Mouse (Mus musculus) cerebellum, postnatal 25 days (tissue): ENCODE measurements around the gene Nectin2.
"Not testable (repeated sequence)": the region's sequence is repeated elsewhere in the genome, so short reads cannot be mapped to it uniquely, and the experiment has no call there.

Experiments used
- DNase-seq, 2 experiments: peaks; one replicate each; pipeline ENCODE4 v3.0.0; 2021; ENCODE audit warnings: mixed read lengths in 2 of 2

Gene Nectin2

DNA sequence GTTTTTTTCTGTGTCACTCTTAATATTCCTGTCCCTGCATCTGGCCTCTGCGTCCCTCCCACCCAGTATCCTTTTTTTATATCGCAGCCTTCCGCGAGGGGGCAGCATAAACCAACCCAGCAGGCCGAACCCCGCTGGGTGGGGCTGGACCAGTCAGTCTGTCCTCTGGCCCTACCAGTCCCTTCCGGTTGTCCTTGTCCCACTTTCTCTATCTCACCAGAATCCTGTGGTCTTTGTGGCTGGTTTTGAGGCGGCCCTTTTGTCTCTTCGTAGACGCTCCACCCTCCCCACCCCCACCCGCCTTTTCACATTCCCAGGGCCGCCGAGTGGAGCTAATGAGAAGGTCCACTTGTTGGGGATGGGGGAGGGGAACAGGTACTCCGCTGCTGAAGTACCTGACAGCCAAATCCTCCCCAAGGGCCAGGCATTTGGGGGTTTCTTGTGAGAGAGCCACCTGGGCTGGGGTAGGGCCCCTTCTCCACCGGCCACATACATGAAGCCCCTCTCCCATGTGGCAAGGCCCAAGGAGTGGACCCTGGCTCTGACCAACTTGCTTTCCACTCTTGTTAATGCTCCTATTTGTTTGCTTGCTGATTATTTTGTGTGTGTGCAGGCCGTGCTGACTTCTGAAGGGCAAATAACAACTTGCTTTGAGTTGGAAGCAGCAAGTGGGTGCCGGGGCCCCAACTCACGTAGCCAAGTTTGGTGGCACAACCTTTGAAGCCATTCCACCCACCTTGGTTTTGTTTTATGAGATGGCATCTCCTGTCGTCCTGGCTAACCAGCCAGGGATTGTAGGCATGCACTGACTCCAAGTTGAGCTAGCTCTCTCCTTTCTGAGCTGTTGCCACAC, at the start of gene Nectin2:
Gene Nectin2 (minus strand): TSS at position 267 of the 853 bp plus-strand sequence.
- peak; percentile 68 to 81 for DNase-seq

- DNase-seq, result peak; percentile 53 to 74
Observed at GRCm38 (mm10) chr7:19796697-19797588, 46.7 kb upstream of the Nectin2 start, which contains the start of gene Cblc. Gene Cblc, minus strand, starts transcription at chr7:19796809.

- no peak for DNase-seq
Observed at GRCm38 (mm10) chr7:19796254-19796653, 46.0 kb upstream of the Nectin2 start.

- DNase-seq, result no peak
Observed at GRCm38 (mm10) chr7:19795236-19795635, 45.0 kb upstream of the Nectin2 start.

GRCm38 (mm10) chr7:19792701-19793630, 42.7 kb upstream of the Nectin2 start:
- DNase-seq, result no peak

DNA sequence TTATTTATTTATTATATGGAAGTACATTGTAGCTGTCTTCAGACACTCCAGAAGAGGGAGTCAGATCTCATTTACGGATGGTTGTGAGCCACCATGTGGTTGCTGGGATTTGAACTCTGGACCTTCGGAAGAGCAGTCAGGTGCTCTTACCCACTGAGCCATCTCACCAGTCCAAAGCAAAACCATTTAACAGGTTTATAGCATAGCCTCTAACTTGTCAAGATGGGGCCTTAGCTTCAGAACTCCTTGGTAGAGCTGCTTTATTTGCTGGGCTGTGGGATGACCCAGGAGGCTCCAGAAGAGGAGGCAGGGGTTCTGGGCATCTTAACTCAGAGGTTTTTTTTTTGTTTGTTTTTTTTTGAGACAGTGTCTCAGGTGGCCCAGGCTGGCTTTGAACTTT, 41.2 kb upstream of the Nectin2 start:
- DNase-seq, result not testable (repeated sequence)

DNA sequence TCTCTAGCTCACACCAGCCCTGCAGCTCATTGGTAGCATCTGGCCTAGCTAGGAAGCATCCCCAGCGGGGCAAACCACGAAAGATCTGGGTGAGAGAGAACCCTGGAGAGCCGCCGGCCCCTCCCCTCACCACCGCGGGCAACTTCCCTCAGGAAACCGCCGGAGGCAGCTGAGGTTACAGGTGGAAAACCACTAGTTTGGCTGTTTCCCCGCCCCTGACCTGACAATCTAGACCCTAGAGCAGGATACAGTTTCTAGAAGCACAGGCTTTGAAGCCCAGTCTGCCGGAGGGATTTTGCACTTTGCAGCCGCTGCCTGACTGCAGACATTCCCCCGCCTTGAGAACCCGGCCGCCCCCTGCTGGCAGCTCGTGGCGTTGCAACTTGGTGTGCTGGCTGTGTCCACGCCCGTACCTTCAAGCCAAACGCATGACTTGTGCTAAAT, 39.6 kb upstream of the Nectin2 start:
- DNase-seq, result peak; percentile 88 to 95

DNA sequence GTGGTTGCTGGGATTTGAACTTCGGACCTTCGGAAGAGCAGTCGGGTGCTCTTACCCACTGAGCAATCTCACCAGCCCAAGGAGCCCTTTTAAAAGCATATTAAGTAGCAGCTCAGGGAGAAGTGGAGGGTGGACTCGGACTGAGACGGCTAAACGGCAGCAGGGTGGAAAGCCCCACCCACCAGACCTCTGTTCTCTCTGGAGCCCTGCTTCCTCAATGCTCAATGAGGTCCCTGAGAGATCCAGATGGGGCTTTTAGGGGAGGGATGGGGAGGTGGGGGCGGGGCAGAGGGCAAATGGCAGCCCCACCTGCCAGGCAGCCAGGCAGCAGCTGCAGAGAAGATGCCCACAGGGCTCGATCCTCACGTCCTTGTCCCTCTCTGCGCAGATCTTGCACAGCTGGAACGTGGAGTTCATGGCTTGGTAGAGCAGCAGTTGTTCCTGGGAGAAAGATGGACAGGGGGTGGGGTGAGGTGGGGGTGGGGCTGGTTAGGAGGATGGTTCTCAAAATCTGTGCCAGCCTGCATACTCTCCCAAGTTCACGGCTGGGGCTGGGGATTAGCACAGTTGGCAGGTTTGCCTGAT, 35.7 kb upstream of the Nectin2 start:
- no peak for DNase-seq

GRCm38 (mm10) chr7:19784764-19785535, 34.7 kb upstream of the Nectin2 start:
- DNase-seq, result no peak

DNA sequence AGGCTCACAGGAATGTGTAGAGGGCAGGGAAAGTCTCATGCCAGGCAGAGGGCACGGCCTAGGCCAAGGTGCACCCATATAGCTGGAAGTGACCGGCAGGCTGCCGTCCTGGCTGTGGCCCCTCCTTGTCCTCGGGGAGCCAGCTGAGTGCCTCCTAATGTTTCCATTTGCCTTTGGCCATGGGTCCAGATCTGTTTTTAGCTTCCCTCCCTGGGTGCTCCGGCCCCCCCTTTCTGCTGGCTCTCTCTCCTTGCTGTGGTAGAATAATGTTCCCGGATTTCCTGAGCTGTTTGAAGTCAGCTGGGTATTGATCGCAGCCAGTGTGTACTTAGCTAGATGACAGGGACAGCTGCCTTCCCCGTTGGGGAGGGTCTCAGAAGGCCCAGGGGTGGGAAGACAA, 33.3 kb upstream of the Nectin2 start:
- DNase-seq, result no peak

GRCm38 (mm10) chr7:19782645-19783044, 32.4 kb upstream of the Nectin2 start:
- DNase-seq, result no peak

GRCm38 (mm10) chr7:19781741-19782140, 31.5 kb upstream of the Nectin2 start:
- no peak for DNase-seq

DNA sequence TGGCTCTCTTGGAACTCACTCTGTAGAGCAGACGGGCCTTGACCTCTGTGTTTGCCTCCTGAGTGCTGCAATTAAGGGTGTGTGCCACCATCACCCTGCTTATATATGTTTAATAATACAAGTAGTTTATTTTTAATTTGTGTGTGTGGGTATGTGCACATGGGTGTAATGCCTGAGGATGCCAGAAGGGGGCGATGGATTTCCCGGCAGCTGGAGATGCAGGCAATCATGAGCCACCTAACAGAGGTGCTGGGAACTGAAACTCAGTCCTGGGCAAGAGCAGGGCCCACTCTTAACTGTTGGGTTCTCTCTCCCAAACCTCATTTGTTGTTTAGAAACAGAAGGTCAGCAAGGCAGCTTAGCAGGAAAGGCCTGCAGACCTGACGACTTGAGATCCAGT, 29.6 kb upstream of the Nectin2 start:
- DNase-seq, result no peak

- DNase-seq, result no peak
Observed at GRCm38 (mm10) chr7:19778645-19779044, 28.4 kb upstream of the Nectin2 start.

- DNase-seq, result no peak
Observed at GRCm38 (mm10) chr7:19777049-19777723, 26.9 kb upstream of the Nectin2 start.

- no peak for DNase-seq
Observed at GRCm38 (mm10) chr7:19771682-19772081, 21.4 kb upstream of the Nectin2 start.

- no peak for DNase-seq
Observed at GRCm38 (mm10) chr7:19770984-19771391, 20.7 kb upstream of the Nectin2 start, which contains the start of gene Bcam. Gene Bcam, minus strand, starts transcription at chr7:19771016.

DNA sequence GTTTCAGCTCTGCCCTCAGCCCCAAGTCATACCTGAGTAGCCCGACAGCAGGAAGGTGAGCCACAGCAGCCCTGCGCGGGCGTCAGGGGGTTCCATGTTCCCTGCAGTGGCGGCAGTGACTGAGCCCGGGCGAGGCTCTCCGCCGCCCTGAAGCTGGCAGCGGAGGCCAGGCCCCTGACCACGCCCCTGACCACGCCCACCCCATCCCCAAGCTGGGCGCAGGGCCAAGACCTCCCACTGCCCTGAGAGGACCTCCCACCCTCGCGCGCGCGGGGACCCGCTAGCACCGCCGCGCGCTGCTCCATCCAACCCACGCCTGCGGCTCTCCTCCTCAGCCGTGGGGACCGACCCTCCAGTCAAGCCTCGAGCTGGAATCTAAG, 20.1 kb upstream of the Nectin2 start:
- peak; percentile 27 to 55 for DNase-seq

DNA sequence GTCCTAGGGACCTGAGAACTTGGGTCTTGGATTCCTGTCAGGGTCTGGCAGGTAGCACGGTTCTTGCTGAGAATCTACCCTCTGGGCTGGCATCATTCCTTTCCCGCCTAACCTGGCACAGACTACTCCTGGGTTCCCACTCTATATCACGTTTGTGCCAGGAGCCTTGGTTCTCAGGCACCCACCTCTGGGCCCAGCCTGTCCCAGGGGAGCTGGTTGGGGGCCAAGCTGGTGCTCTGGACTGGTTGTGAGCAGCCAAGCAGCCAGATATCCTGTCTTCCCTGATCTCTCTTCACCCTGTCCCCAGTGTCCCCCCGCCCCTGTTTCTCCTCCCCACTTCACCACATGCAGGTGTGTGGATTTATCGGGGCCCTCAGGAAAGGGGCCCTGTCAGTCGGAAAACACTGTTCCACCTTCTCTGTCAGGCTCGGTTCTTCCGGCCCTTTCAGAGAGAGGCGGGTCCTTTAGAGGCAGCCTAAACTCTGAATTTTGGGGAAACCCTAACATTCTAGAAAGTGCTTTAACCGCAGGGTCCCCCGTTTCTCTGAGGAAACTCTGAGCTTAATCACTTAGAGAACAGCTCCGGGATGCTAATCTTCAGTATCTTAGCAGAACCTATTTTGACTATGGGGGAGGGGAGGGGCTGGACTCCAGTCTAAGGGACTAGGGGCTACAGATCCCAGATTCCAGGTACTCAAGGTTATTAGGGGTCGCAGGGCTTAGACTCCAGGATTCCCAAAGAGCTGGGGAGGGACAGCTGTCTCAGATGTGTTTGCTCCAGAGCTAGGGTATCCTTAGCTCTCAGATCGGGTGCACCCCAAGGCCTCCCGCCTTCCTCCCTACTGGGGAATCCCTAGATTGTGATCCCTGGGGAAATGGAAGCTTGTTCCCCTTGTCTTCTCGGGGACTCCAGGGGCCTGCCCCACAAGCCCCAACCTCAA, 19.4 kb upstream of the Nectin2 start:
- no peak for DNase-seq
